Mouse (Mus musculus): ENCODE measurements around the gene Tbc1d30.

GRCm38 (mm10) chr10:121384710-121385109, 33.6 kb upstream of the Tbc1d30 start:
- TF ChIP-seq GATA1 (IDR thresholded peaks at IDR 0.05; ENCODE audit: low read length): no peak
- TF ChIP-seq TAL1 (IDR thresholded peaks at IDR 0.05; ENCODE audit: low read length): no peak
